Mouse (Mus musculus) neutrophil, adult 59 days (primary cell): ENCODE measurements around the gene Gm17304. TPM values are rescaled to one million over a fixed set of nuclear protein-coding genes. Genes with fewer than 3 reads are reported as not detected.

Source experiments
- total RNA-seq, 2 experiments: library from RNA; stranded (reverse); gene quantifications; 1 replicate in 1 of 2; 2 replicates in 1 of 2; pipeline ENCODE4 v1.2.4; 2023

Gene Gm17304
- not detected for total RNA-seq

DNA sequence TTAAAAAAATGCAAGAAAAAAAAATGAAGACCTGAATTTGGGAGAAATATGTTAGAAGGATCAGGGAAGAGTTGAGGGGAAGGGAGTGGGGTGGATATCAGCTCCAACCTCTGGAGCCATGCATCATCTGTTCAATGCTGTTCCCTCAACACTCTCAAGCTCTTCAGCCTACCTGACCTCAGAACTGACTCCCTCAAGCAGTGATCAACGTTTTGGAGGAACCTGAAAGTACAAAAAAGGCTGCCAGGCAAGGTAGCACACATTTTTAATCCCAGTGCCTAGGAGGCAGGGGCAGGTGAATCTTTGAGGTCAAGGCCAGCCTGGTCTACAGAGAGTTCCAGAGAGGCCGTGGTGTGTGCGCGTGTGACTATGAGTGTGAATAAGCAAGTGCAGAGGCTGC is at the start of gene Gm17304:
Gm17304 (plus strand) TSS at position 301 of the 400 bp plus-strand sequence.

Other genes starting within 250 kb of the Gm17304 start
- gene Barhl2, start 150.9 kb upstream of the Gm17304 start, total RNA-seq: not detected
- 10 to 100 TPM; 68.4 to 70.7 TPM for gene Zfp644, start 88.2 kb downstream of the Gm17304 start, total RNA-seq